Mouse (Mus musculus): ENCODE measurements at regions not wholly inside any gene's neighbourhood (a gene's known extent, or its start where the extent isn't known, plus 50 kb on each side); places are given as distances from the start of the nearest gene placed in this dataset.

GRCm38 (mm10) chr3:102644276-102644940 lies 89.9 kb upstream of the Tspan2 start:
- TF ChIP-seq POLR2A (IDR thresholded peaks at IDR 0.05; ENCODE audit: low read depth, low read length) (no peak), CTCF (IDR thresholded peaks at IDR 0.05; ENCODE audit: borderline replicate concordance, insufficient read depth, low read length) (no peak)
